Mouse (Mus musculus): ENCODE data around the gene Cdhr4.
"Not testable (repeated sequence)": the region's sequence is repeated elsewhere in the genome, so short reads cannot be mapped to it uniquely, and the experiment has no call there.

Cdhr4 gene

GRCm38 (mm10) chr9:108010385-108010784 lies 18.1 kb downstream of the Cdhr4 start:
- DNase-seq (ENCODE audit: low spot score), result no peak

GRCm38 (mm10) chr9:108013577-108013976 lies 21.3 kb downstream of the Cdhr4 start:
- not testable (repeated sequence) for DNase-seq (ENCODE audit: low spot score)

- DNase-seq (ENCODE audit: low spot score), result no peak
Observed at GRCm38 (mm10) chr9:108017127-108017526, 24.8 kb downstream of the Cdhr4 start.

- DNase-seq (ENCODE audit: low spot score), result no peak
Observed at GRCm38 (mm10) chr9:108020741-108021140, 28.4 kb downstream of the Cdhr4 start.

DNA sequence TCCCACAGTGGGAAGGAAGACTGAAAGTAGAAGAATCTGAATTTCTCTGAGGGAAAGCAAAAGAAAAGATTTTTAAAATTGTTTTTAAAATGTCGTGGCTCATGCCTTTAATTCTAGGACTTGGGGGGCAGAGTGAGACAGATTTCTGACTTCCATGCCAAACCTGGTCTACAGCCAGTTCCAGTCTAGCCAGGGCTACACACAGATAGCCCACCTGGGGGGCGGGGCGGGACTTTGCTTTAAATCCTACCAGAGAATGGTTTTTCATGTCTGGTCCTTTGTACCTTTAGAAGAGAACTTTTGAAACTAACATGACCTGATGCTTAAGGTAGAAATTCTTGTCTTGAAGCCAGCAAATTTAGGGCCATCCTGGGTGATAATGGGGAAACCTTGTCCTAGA lies 30.9 kb downstream of the Cdhr4 start:
- no peak for DNase-seq (ENCODE audit: low spot score)

DNA sequence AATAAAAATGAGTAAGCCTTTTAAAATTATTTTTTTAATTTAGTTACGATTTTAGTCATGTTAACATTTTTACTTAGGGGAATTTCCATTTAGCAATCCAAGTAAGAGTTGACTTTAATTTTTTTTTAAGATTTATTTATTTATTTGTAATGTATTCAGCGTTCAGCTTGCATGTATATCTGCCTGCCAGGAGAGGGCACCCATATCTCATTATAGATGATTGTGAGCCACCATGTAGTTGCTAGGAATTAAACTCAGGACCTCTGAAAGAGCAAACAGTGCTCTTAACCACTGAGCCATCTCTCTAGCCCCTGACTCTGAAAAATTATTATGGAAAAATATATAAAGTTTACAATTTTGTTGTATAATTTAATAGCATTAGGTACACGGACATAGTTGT lies 34.3 kb downstream of the Cdhr4 start:
- DNase-seq (ENCODE audit: low spot score), result no peak

GRCm38 (mm10) chr9:108027867-108028266 lies 35.6 kb downstream of the Cdhr4 start:
- DNase-seq (ENCODE audit: low spot score), result no peak

DNA sequence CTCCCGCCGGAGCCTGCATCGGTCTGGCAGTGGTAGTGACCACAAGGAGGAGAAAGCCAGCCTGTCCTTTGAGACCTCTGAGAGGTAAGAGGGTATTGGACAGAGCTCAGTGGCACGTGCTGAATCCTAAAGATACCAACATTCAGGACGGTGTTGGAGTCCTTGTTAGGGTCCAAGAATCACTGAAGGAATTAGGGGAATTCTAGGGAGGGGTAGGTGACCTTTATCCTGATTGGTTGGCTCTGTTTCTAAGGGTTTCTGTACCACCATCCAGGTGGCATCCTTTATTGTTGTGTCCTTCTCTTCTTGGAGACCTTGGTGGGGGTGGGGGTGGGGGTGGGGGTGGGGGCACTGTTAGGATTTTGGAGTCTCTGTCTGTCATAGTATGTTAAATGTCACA lies 39.8 kb downstream of the Cdhr4 start:
- DNase-seq (ENCODE audit: low spot score), result no peak

DNA sequence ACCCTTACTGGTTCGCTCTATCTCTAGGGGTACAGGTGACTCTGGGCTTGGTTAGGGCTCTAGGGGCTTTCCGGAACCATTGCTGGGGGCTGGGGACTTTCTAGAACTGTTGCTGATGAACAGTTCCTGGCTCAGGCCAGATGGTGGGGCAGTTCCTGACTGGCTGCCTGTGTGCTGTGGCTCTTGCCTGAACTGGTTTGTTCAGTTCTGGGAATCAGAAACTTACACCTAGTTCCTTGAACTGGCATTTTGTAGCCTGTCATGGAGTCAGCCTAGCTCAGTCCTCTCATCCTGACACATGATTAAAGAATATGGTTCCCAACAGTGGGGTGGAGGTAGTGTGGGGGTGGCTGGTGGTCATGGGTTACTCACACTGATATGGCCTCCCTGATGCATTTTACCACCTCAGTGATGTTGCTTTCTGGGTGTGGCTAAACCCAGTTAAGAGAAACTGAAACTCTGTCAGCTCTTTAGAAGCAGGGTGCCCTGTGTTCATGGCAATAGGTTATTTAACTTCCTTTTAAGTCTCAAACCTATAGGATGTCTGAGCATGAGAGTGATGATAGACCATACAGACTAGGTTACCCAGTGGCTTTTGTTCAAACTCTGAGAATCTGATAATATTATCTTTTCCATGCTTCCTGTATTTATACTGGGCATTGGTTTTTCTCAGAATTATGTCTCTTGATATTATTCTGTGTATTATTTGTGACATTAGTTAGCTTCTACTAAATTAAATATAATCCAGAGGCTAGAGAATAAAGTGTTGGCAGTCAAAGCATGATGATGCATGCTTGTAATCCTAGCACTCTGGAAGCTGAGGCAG lies 43.2 kb downstream of the Cdhr4 start:
- no peak for DNase-seq (ENCODE audit: low spot score)

DNA sequence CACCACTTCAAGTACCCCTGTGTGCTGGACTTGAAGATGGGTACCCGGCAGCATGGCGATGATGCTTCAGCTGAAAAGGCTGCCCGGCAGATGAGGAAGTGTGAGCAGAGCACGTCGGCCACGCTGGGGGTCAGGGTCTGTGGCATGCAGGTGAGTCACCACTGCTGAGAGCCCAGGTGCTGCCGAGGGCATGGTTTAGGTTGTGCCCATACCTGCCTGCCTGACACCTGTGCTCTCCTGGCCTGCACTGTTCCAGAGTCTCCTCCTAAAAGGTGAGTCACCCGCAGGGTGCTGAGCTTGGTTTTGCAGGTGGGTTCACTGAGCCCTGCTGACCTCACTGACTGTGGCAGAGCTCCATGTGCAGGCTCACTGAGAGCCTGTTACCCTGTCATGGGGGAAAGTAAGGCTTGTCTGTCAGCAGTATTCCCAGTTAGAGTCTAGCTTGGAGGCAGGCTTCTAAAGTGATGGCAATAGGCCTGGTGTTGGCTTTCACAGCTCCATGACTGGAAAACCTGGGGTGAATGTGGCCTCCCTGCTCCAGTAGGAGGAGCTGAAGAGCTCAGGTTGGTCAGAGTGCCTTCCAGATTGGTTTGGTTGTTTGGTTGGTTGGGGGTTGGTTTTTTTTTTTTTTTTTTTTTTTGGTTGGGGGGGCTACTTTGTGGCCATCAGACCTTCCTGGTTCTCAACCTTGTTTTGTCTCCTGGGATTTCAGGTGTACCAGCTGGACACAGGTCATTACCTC lies 52.6 kb downstream of the Cdhr4 start:
- no peak for DNase-seq (ENCODE audit: low spot score)

GRCm38 (mm10) chr9:108046582-108046981 lies 54.3 kb downstream of the Cdhr4 start:
- no peak for DNase-seq (ENCODE audit: low spot score)

DNA sequence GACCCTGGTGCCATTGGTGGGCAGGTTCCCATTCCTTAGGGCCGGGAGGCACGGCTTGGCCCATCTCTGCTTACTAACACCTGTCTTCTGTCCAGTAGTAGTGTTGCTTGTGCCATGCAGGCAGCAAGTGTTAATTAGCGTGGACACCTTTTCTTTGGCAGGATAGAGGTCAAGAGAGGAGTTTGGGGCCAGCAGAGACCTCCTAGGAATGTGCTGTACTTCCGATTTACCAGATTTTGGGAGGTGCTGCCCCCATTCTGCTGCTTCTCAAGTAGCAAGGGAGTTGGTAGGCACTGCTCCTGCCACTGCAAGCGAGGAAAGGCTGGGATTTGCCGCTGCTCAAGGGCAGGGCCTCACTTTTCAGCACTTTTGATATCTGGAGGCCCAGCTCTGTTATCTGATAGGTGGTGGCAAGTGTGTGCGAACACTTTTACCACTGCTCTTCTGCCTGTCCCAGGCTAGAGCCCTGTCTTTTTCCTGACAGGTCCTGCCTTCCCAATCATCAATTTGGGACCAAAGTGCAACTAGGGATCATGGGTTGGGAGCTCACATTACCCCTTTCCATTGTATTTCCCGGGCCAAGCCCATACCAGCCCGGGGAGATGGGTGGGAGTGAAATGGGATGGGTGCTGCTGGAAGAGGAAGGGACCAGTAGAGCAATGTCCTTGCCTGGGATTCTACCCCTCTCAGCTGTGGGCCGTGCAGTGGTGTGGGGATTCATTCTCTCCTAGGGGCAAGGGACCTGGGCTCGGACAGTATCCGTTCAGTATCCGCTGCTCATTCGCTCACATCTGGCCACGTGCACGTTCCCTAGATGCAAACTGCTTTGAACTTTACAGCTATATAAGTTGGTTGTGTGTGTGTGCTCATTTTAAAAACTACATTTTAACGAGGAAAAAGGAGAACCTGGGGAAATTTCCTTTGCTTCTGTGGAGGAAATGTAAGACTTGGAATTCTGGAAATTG lies 55.6 kb downstream of the Cdhr4 start:
- DNase-seq (ENCODE audit: low spot score), result no peak

DNA sequence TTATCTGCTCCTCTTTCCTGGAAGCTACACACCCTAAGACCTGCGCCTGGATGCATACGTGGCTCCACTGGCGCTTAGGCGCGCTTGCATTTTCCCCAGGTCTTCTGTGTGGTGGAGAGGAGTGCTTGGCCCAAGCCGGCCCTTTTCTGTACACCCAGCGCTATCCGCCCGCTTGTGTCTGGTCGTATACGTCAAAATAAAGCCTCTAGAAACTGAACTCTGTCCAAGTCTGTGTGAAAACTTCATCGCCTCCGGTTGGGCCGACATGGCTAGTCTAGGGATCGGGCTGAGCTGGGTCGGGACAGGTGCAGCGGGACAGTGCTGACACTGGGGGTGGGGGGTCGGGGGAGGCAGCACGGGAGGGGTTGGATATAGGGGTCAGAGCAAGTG lies 56.3 kb downstream of the Cdhr4 start:
- no peak for DNase-seq (ENCODE audit: low spot score)

DNA sequence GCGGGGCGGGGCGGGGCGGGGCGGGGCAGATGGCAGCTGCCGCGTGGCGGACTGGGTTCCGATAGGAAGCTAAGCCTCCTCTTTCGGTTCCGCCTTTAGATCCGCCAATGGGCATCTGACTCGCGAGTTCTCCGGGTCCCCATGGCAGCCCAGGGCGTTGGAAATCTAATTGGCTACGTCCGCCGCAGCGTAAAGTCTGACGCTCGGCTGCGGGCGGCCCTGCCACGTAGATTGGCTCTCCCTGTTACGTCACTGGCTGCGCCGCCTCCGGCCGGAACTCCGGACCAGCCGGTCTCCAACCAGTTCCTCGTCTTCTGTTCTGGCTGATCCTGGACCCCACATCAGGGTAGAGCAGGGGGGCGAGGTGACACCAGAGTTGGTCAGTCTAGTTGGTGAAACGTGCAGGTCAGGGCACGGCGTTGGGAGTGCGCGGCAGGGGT lies 56.7 kb downstream of the Cdhr4 start, which contains the start of gene Gmppb:
TSS of gene Gmppb (plus strand) at position 227 of the 440 bp plus-strand sequence.
- DNase-seq (ENCODE audit: low spot score), result peak; percentile 98
